Mouse (Mus musculus) bone marrow macrophage, adult 2 months (primary cell): ENCODE measurements around the gene Gjc3. TPM values are rescaled to one million over a fixed set of nuclear protein-coding genes. Genes with fewer than 3 reads are reported as not detected.
"Not testable (repeated sequence)": the region's sequence is repeated elsewhere in the genome, so short reads cannot be mapped to it uniquely, and the experiment has no call there.

Experiments used
- H3K27ac ChIP-seq: 2 replicates; pipeline ENCODE4 v1.5.1; 2012; ENCODE audit warnings: low read depth, low read length; ENCODE audit not compliant: insufficient read depth
- H3K4me1 ChIP-seq: 2 replicates; pipeline ENCODE4 v1.6.1; 2012; ENCODE audit warnings: low read length; ENCODE audit not compliant: control insufficient read depth, insufficient read depth
- H3K4me3 ChIP-seq: 2 replicates; pipeline ENCODE4 v1.5.1; 2012; ENCODE audit warnings: mild to moderate bottlenecking, low read length, moderate library complexity; ENCODE audit not compliant: insufficient read depth
- CTCF ChIP-seq: IDR thresholded peaks from 2 replicates; pipeline ENCODE4 v1.5.1; 2012; ENCODE audit warnings: low read depth, mild to moderate bottlenecking, low read length, moderate library complexity
- POLR2A ChIP-seq: IDR thresholded peaks from 2 replicates; pipeline ENCODE4 v1.6.1; 2012; ENCODE audit warnings: mild to moderate bottlenecking, low read depth, low read length, borderline replicate concordance
- polyA plus RNA-seq: library from polyadenylated mRNA; stranded (reverse); fragments of >200 nt; gene quantifications from 2 replicates; pipeline ENCODE4 v1.2.4, GENCODE M21; 2012; ENCODE audit not compliant: missing spikeins, insufficient read depth, insufficient read length

The Gjc3 gene
- polyA plus RNA-seq, 1 experiment, result not detected

- no peak for TF ChIP-seq POLR2A
- no peak for TF ChIP-seq CTCF
- Histone ChIP-seq H3K27ac (no peak overlapping the region), H3K4me3 (no peak overlapping the region)
Measured at GRCm38 (mm10) chr5:137966492-137966891, 3.6 kb upstream of the Gjc3 start.

GRCm38 (mm10) chr5:137956404-137956803, 6.5 kb downstream of the Gjc3 start:
- Histone ChIP-seq H3K4me1 (no peaks in the 10 kb centered on the region), H3K27ac (no peak overlapping the region), H3K4me3 (no peak overlapping the region)
- TF ChIP-seq POLR2A, result no peak

More at GRCm38 (mm10) chr5:137966492-137966891, 3.6 kb upstream of the Gjc3 start:
- no peaks in the 10 kb centered on the region for H3K4me1 ChIP-seq

GRCm38 (mm10) chr5:137951218-137951617, 11.7 kb downstream of the Gjc3 start:
- no peak; the same call in 1 of the 2 replicates for TF ChIP-seq CTCF
- TF ChIP-seq POLR2A, result no peak
- no peaks in the 10 kb centered on the region for H3K4me1 ChIP-seq
- H3K27ac ChIP-seq, result no peak overlapping the region
- H3K4me3 ChIP-seq, result no peak overlapping the region

GRCm38 (mm10) chr5:137947303-137947702, 15.6 kb downstream of the Gjc3 start:
- no peak overlapping the region for H3K27ac ChIP-seq
- TF ChIP-seq CTCF (no peak), POLR2A (no peak)
- no peak overlapping the region for H3K4me3 ChIP-seq
- H3K4me1 ChIP-seq, result no peaks in the 10 kb centered on the region

GRCm38 (mm10) chr5:137943133-137943532, 19.8 kb downstream of the Gjc3 start:
- H3K27ac ChIP-seq, result no peak overlapping the region
- no peaks in the 10 kb centered on the region for H3K4me1 ChIP-seq
- TF ChIP-seq POLR2A (no peak), CTCF (no peak)
- no peak overlapping the region for H3K4me3 ChIP-seq

GRCm38 (mm10) chr5:137940948-137941347, 21.9 kb downstream of the Gjc3 start:
- Histone ChIP-seq H3K4me1 (no peaks in the 10 kb centered on the region), H3K27ac (no peak overlapping the region), H3K4me3 (no peak overlapping the region)
- TF ChIP-seq CTCF (no peak), POLR2A (no peak)

GRCm38 (mm10) chr5:137937238-137937637, 25.7 kb downstream of the Gjc3 start:
- no peaks in the 10 kb centered on the region for H3K4me1 ChIP-seq
- TF ChIP-seq CTCF (no peak), POLR2A (no peak)
- no peak overlapping the region for H3K4me3 ChIP-seq
- H3K27ac ChIP-seq, result no peak overlapping the region

GRCm38 (mm10) chr5:137936486-137936885, 26.4 kb downstream of the Gjc3 start:
- Histone ChIP-seq H3K4me1 (no peaks in the 10 kb centered on the region), H3K4me3 (no peak overlapping the region), H3K27ac (no peak overlapping the region)
- no peak for TF ChIP-seq CTCF
- TF ChIP-seq POLR2A, result no peak

GRCm38 (mm10) chr5:137933934-137934333, 29.0 kb downstream of the Gjc3 start:
- H3K4me1 ChIP-seq, H3K27ac ChIP-seq, H3K4me3 ChIP-seq: not testable (repeated sequence)

- no peak overlapping the region for H3K4me3 ChIP-seq
Measured at GRCm38 (mm10) chr5:137928439-137928838, 34.5 kb downstream of the Gjc3 start.

GRCm38 (mm10) chr5:137922171-137922570, 40.7 kb downstream of the Gjc3 start:
- Histone ChIP-seq H3K27ac (no peak overlapping the region), H3K4me3 (no peak overlapping the region), H3K4me1 (no peaks in the 10 kb centered on the region)
- no peak for TF ChIP-seq POLR2A
- no peak for TF ChIP-seq CTCF

More at GRCm38 (mm10) chr5:137928439-137928838, 34.5 kb downstream of the Gjc3 start:
- Histone ChIP-seq H3K4me1 (no peaks in the 10 kb centered on the region), H3K27ac (no peak overlapping the region)
- TF ChIP-seq CTCF (no peak), POLR2A (no peak)
